Mouse (Mus musculus): ENCODE data around the gene Axdnd1.
A peak's percentile ranks its signal among the peaks of the same experiment; 100 is the strongest.
"Not testable (repeated sequence)": the region's sequence is repeated elsewhere in the genome, so short reads cannot be mapped to it uniquely, and the experiment has no call there.

The Axdnd1 gene

DNA sequence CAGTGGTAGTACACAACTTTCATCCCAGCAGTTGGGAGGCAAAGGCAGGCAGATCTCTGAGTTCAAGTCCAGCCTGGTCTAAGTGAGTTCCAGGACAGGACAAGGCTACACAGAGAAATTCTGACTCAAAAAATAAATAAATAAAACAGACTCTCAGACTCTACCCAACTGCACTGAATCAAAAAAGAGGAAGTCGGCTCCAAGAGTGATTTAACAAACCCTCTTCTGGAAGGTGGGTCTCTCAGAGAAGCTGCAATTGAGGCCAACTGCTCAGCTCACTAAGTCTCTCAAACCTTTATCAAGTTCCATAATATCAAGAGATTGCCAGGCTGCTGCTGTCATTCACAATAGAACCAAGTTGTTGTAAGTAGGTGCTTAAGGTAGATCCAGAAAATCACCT, 112.4 kb downstream of the Axdnd1 start:
- DNase-seq: no peak

DNA sequence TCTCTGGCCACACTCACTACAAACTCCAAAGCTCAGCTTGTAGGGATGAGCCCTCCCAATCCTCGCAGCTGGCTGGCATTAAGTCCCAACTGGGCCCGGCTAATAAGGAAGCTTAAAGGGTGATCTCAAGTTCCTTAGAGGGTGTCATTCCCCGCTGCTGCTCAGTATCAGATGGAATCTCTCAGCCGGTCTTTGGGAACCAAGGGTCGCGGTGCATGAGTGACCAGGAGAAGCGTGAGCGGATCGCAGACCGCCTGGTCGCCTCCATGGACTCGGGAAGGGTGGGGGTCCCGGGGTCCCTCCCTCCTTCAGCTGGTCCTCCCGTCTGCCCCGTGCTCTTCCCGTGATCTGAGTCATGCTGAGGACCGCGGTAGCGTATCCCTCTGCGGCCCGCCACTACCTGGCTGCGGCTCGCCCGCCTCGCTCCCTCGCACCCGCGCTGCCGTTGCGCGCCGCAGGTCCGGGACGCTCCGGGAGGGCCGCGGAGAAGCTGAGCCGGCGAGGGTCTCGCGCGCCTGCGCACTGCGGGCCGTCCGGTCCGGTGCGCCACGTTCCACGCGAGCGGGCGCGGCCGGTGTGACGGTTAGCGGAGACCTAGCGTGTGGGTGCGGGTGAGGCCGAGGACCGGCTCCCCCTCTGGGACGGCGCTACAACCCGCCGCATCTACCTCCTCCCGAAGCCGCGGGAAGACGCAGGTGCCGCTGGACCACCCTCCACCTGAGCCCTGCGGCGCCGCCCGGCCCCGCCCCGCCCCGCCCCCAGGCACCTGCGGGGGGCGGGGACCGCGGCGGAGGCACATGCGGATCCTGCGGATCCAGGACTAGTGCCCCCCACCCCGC, 117.8 kb downstream of the Axdnd1 start, which contains the start of gene Tdrd5:
Gene Tdrd5, minus strand, starts transcription at position 754 of the 839 bp plus-strand sequence.
- no peak for DNase-seq

DNA sequence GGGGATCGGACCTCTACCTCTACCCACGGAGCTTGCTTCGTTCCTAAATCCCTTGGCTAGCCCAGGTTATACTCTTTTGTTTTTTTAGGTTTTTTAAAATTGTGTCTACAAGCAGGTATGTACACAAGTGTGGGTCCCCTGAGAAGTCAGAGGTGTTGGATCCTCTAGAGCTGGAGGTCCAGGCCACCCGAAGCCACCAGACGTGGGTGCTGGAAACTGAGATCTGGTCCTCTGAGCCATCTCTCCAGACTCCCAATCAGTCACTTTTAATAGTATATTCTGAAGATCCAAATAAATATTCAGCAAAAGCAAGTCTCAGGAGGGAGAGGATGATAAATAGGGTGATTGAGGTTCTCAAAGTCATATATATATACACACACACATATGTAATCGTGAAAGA, 130.9 kb downstream of the Axdnd1 start:
- DNase-seq: no peak

DNA sequence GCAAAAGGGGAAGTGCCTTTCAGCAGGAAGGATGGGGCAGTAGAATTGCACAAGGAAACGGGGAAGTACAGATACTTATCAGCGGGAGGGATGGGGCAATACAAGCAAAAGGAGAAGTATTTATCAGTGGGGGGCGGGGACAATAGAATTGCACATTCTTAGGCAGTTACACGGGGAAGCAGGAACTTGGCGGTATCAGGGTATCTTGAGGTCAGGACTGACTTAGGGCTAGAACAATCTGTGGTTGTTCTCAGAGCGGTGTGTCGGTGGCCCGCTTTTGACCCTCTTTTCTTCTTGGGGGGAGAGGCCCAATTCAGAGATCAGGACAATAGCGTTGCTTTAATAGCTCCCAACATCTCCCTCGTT, 131.8 kb downstream of the Axdnd1 start:
- DNase-seq: not testable (repeated sequence)

DNA sequence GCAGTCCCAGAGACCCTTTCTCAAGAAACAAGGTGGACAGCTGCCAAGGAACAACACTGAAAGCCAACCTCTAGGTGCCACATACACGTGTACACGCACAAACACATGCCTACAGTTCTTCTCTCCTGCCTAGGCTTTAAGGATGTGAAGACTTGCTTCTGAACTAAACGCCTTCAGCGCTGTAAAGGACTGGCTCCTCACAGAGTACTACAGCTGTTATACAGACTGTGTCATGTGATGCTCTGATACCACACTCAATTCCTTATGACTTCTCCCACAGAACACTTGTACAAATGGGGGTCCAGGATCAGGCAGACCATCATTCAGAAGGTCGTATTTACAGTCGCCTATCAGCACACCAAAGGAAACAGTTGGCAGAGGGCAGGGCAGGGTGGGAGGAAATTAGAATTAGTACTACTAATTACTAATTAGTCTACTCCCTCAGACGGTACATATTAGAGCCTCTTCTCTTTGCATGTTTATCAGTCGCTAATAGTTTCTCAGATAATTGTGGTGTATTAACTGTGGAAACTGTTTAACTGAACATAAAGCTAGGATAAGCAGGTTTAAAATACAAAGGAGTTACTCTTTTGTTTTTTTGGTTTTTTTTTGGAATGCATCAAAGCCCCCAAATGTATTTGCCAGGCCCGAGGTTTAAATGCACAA, 132.3 kb downstream of the Axdnd1 start:
- no peak for DNase-seq

DNA sequence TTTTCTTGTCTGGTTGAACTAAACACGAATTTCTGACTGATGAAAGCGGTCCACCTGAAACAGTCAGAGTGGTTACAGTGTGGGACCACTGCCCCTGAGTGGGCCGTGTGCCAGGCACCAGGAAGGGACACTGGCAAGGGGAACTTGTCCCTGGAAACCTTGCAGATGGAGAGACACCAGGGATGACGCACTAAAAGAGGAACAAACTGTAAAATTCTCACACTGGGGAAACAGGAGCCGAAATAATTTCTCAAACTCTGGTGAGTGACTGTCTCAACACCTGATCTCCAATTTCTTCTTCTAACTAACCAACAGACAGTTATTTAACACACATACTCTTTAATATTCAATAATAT, 135.4 kb downstream of the Axdnd1 start:
- DNase-seq: no peak

DNA sequence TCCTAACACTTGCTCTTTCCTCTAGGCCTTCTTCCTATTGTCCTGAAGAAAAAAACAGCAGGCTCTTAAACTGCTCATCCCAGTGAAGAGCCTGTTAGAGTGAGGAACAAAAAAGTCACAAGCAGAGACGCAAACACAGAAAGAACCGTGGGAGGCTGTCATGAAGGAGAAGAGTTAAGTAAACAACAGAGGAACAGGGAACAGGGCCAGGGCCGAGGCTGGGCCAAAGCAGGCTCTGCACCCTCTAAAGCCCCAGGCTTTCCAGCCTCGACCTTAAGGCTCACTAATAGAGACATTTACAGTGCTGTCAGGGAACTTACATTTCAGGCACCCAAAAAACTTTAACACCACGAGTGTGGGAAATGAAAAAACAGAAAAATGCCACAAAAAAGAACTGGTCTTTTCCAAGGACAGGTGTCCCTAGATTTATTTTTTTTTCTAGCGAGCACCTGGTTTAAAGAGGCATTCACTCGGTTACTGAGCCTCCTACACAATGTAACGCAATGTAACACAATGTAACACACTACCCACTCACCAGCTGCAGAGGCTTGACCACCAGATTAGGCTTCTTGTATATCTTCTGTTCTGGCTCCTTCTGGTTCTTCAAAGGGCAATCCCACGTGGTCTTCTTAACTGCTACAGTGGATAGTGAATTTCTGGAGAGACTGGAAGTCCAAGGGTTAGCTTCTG, 136.0 kb downstream of the Axdnd1 start:
- DNase-seq: peak; percentile 68

DNA sequence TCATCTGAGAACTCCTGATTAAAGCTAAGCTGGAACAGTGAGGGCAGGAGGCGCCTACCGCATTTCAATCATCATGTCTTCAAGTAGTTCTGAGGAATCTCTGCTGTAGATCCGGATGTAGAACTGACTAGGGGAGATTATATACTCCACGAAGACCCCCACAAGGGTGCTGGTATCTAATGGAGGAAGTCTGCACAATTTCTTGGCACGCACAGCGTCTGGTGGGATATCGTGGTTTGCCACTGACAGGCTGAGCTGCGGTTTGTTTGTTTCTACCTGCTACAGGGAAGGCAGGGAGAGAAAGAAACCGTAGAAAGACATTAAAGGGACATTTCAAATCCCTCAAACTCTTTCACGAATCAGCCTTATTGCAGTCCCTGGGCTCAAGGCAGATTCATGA, 136.8 kb downstream of the Axdnd1 start:
- no peak for DNase-seq

DNA sequence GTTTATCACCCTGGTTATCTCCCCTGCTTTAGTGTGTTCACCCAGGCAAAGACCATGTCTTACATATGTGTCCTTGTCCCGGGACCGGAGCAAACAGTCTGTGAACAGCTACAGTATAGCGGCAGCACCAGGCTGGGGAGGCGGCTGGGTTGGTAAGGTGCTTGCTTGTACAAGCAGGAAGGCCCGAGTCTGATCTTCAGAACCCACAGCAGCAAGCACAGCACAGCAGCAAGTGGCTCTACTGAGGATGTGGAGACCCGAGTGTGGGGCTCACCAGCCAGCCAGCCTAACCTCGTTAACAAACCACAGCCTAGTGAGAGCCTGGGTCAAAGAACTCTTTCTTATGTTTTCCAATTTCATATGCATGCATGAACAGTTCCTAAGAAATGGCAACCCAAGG, 140.8 kb downstream of the Axdnd1 start:
- no peak for DNase-seq

DNA sequence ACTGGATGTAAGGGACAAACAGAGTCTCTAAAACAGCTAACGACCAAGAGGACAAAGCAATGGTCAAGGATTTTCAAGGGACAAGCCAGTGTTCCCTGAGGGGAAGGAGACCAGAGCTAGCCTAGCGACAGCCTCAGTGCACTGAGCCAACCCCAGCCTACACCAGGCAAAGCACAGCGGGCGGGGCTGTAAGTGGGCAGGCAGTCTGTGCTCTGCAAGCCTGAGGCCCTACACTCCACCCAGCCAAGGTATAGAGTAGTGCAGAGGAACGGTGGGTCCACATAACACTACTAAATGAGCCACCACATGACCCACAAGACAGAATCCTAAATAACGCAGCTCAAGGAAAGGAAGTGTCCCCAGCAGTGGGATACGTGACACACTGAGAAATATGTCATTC, 147.3 kb downstream of the Axdnd1 start:
- DNase-seq: no peak
